Comparison of ENCODE assay signal across 16 mouse cellular contexts in genomic region chr2:50741337-50741736, GRCm38 (mm10).
"Had no signal": no experiment of that assay in that cellular context is flagged by ENCODE, and none has a peak within 500 bp of the region (broad histone marks: within the 10 kb centered on the region; RNA-seq: fewer than 3 reads in every experiment).

No protein-coding gene starts in this region.

- H3K4me1 ChIP-seq: liver, embryonic 15.5 days had no signal

- H3K36me3 ChIP-seq: limb, embryonic 10.5 days; limb, embryonic 13.5 days; liver, embryonic 15.5 days had no signal

- H3K9me3 ChIP-seq: limb, embryonic 10.5 days; limb, embryonic 13.5 days; liver, embryonic 15.5 days had no signal

- H3K4me3 ChIP-seq: limb, embryonic 10.5 days; limb, embryonic 13.5 days; liver, embryonic 15.5 days had no signal

- H3K4me2 ChIP-seq: limb, embryonic 13.5 days; liver, embryonic 15.5 days; midbrain, embryonic 11.5 days had no signal

- DNase-seq: kidney, adult 18-20 months; kidney, adult 9 months; kidney, postnatal 14 days; kidney, postnatal 4 days; layer of hippocampus, adult 9-11 months; lung, adult 2 months; lung, postnatal 14 days; midbrain, embryonic 14.5 days; thymus, adult 18-20 months; thymus, postnatal 36 days had no signal

- H3K9ac ChIP-seq: limb, embryonic 13.5 days; liver, embryonic 15.5 days had no signal

- H3K27ac ChIP-seq: limb, embryonic 10.5 days; limb, embryonic 13.5 days; liver, embryonic 15.5 days; macrophage had no signal

- ATAC-seq: intestine, embryonic 16.5 days had no signal

- H3K27me3 ChIP-seq: limb, embryonic 13.5 days; liver, embryonic 15.5 days had no signal
